Mouse (Mus musculus): ENCODE measurements around the gene Gm9821.

DNA sequence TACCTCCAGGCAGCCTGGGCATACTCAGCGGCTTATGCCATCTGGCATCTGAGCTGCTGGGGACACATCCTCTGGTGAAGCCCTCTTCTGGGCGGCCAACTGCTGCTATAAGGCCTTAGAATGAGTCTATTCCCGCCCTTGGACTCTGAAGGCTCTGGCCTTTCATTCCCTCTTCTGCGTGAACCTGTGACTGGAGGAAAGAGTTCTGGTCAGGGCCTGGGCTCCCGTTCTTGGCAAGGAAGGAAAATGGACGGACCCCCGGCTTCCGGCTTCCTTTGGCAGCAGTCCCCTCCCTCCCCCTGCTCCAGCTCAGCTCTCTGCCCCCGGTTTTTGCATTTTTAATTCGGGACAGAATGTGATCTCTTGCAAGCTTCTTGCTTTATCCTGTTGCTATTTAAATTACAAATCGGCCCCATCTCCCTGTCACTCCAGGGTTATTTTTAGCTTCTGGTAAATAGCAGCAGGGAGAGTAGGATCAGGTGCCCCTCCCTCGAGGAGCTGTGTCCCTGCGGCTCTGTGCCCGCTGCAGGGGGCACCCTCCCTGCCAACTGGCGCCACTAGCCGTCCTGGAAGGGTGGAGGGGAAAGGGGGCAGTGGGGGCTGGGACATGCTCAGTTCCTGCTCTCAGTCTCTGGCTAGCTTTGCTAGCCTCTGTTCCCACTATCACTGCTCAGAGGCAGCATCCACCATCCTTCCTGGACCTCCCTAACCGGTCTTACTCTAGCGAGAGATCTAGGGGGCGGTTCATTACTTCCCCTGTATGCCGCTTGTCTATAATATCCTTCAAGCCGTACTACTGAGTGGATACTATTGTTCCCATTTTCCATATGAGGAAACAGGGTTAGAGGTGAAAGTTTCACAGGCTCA is 26.0 kb downstream of the Gm9821 start:
- no peak for TF ChIP-seq TAL1 (IDR thresholded peaks at IDR 0.05; ENCODE audit: low read length)
- no peak for TF ChIP-seq GATA1 (IDR thresholded peaks at IDR 0.05; ENCODE audit: low read length)
